In the genomic region with DNA sequence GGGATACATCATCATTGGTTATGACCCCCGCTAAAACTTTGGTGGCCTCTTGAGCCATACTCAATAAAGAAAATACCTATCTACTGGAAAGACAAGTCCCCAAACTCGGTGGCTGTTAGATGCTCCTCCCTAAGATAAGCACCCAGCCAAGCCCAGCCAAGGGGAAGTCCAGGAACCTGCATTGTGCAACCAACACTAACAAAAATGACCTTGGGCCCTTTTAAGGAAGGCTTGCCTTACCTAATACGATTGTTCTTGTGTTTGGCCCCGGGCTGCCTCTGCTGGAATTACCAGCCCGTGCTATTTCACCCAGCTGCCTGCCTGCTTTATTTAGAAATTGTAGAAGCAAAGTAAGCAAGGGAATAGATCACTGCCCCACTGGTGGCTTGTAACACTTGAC, we compare ENCODE assay signal across 12 mouse cellular contexts. TPM values are rescaled to one million over a fixed set of nuclear protein-coding genes. Genes with fewer than 3 reads are reported as not detected.
A peak's percentile ranks its signal among the peaks of the same experiment; 100 is the strongest.
DNase-seq lines count a peak whose midpoint lies in the region; ATAC-seq and TF ChIP-seq lines count a peak whose summit lies in the region.
"Had no signal": no experiment of that assay in that cellular context is flagged by ENCODE, and none has a peak within 500 bp of the region (broad histone marks: within the 10 kb centered on the region; RNA-seq: fewer than 3 reads in every experiment).

No protein-coding gene starts in this region.

- intact Hi-C loops in gastrocnemius, postnatal 14 days (cut with DNase I; ENCODE audit: low total_unique reads): no loop called here

- no peak for TF ChIP-seq CTCF in MEL (IDR thresholded peaks at IDR 0.05 in 2 of 3, conservative IDR thresholded peaks at IDR 0.05 in 1 of 3; ENCODE audit: control insufficient read depth in 1 of 3, insufficient read depth in 1 of 3, low read depth in 2 of 3, low read length in 3 of 3, poor library complexity in 1 of 3, severe bottlenecking in 1 of 3)

- peak overlapping the region; percentile 73 for H3K27ac ChIP-seq in MEL (ENCODE audit: control insufficient read depth, low read depth, low read length)
- H3K27ac ChIP-seq in intestine, embryonic 16.5 days (ENCODE audit: low read length): 0 out of 2 replicates have a peak overlapping the region, but pooled peaks have one; percentile 19
- H3K27ac ChIP-seq in limb, embryonic 10.5 days: no peak overlapping the region

- 43% methylated on average over 5 of the region's 5 CpGs for WGBS in intestine, embryonic 16.5 days
- 92% methylated on average over 5 of the region's 5 CpGs for WGBS in limb, embryonic 10.5 days

- H3K4me2 ChIP-seq in intestine, embryonic 16.5 days (ENCODE audit: low read depth, low read length): no peak overlapping the region

- H3K79me2 ChIP-seq in MEL (ENCODE audit: control insufficient read depth, insufficient read depth, low read length, poor library complexity): peaks cover 15% of the 10 kb centered on the region

- peaks cover 4 to 22% of the 10 kb centered on the region in 2 experiments for H3K36me3 ChIP-seq in MEL (ENCODE audit: control insufficient read depth in 1 of 2, insufficient read depth in 2 of 2, low read length in 2 of 2)
- peaks cover 36% of the 10 kb centered on the region for H3K36me3 ChIP-seq in intestine, embryonic 16.5 days (ENCODE audit: control insufficient read depth, insufficient read depth, low read length)
- H3K36me3 ChIP-seq in limb, embryonic 10.5 days: peaks cover 75% of the 10 kb centered on the region

- TF ChIP-seq POLR2A in MEL (IDR thresholded peaks at IDR 0.05; ENCODE audit: control insufficient read depth in 1 of 2, insufficient read depth in 1 of 2, low read depth in 1 of 2, low read length in 2 of 2, poor library complexity in 1 of 2): no peak

- no peak overlapping the region for H3K4me3 ChIP-seq in MEL (ENCODE audit: control insufficient read depth in 1 of 2, insufficient read depth in 1 of 2, low read depth in 2 of 2, low read length in 2 of 2)
- H3K4me3 ChIP-seq in intestine, embryonic 16.5 days (ENCODE audit: low read length): no peak overlapping the region
- no peak overlapping the region for H3K4me3 ChIP-seq in limb, embryonic 10.5 days

- peak; percentile 68 for ATAC-seq in intestine, embryonic 16.5 days
- peak; percentile 69 for ATAC-seq in megakaryocyte, adult 5-6 weeks (ENCODE audit: poor library complexity, severe bottlenecking)

- TF ChIP-seq EP300 in MEL (IDR thresholded peaks at IDR 0.05; ENCODE audit: low read depth in 1 of 2, low read length in 2 of 2): peak; percentile 63 to 78

- H3K9me3 ChIP-seq in MEL (replicated peaks; ENCODE audit: insufficient read depth, low read length): no peaks in the 10 kb centered on the region
- no peaks in the 10 kb centered on the region for H3K9me3 ChIP-seq in intestine, embryonic 16.5 days (ENCODE audit: control insufficient read depth, low read length)
- no peaks in the 10 kb centered on the region for H3K9me3 ChIP-seq in limb, embryonic 10.5 days (replicated peaks)

- DNase-seq in kidney, postnatal 36 days: peak; percentile 29 to 33
- no peak for DNase-seq in kidney, postnatal 4 days
- peak; percentile 75 for DNase-seq in MEL (ENCODE audit: low read depth, low spot score)
- no peak for DNase-seq in limb, embryonic 10.5 days (ENCODE audit: low spot score)
- DNase-seq in gastrocnemius, postnatal 14 days: no peak
- DNase-seq in kidney, adult 8-10 months: no peak
- DNase-seq: cerebellum, adult 11-12 months; kidney, adult 18-20 months; right cerebral cortex, postnatal 4 days; thymus, postnatal 4 days had no signal

- peaks cover 3 to 24% of the 10 kb centered on the region in 2 experiments; a peak in 3 of 4 replicates for H3K4me1 ChIP-seq in MEL (ENCODE audit: control insufficient read depth in 1 of 2, insufficient read depth in 2 of 2, low read length in 2 of 2)
- H3K4me1 ChIP-seq in intestine, embryonic 16.5 days (ENCODE audit: control insufficient read depth, insufficient read depth, low read length): peaks cover 8% of the 10 kb centered on the region; the same call in 1 of the 2 replicates
- H3K4me1 ChIP-seq in limb, embryonic 10.5 days: peaks cover 19% of the 10 kb centered on the region

- peak overlapping the region; percentile 40 for H3K9ac ChIP-seq in MEL (ENCODE audit: control insufficient read depth, low read depth, low read length, poor library complexity, severe bottlenecking)
- no peak overlapping the region for H3K9ac ChIP-seq in intestine, embryonic 16.5 days (ENCODE audit: low read depth, low read length)

- no peak for TF ChIP-seq RAD21 in MEL (IDR thresholded peaks at IDR 0.05; ENCODE audit: low read depth, low read length)

- H3K27me3 ChIP-seq in MEL (ENCODE audit: control insufficient read depth in 1 of 2, insufficient read depth in 2 of 2, low read length in 2 of 2): no peaks in the 10 kb centered on the region
- no peaks in the 10 kb centered on the region for H3K27me3 ChIP-seq in intestine, embryonic 16.5 days (replicated peaks; ENCODE audit: control insufficient read depth, insufficient read depth, low read length)
- H3K27me3 ChIP-seq in limb, embryonic 10.5 days (ENCODE audit: low read depth, poor library complexity, severe bottlenecking): no peaks in the 10 kb centered on the region

TF ChIP-seq in MEL, 35 proteins besides CTCF, POLR2A, EP300 and RAD21:
- no peak for TF ChIP-seq ZMIZ1 (IDR thresholded peaks at IDR 0.05; ENCODE audit: low read depth, low read length)
- TF ChIP-seq POLR2AphosphoS2 (IDR thresholded peaks at IDR 0.05; ENCODE audit: low read length): peak; percentile 64; the same call in 1 of the 2 replicates
- peak; percentile 73 for TF ChIP-seq GATA1 (IDR thresholded peaks at IDR 0.05; ENCODE audit: low read depth, low read length)
- TF ChIP-seq ELF1 (IDR thresholded peaks at IDR 0.05; ENCODE audit: low read depth, low read length): no peak
- TF ChIP-seq TCF12 (IDR thresholded peaks at IDR 0.05; ENCODE audit: low read depth, low read length): peak; percentile 33; the same call in 1 of the 2 replicates
- 0 out of 2 replicates have a peak, but pooled peaks have one; percentile 29 for TF ChIP-seq RCOR1 (IDR thresholded peaks at IDR 0.05; ENCODE audit: low read depth, low read length)
- peak; percentile 44 for TF ChIP-seq SIN3A (IDR thresholded peaks at IDR 0.05; ENCODE audit: low read length)
- TF ChIP-seq MAX (IDR thresholded peaks at IDR 0.05; ENCODE audit: low read length): no peak
- no peak for TF ChIP-seq BHLHE40 (IDR thresholded peaks at IDR 0.05; ENCODE audit: borderline replicate concordance, low read depth, low read length)
- TF ChIP-seq HCFC1 (IDR thresholded peaks at IDR 0.05; ENCODE audit: low read depth, low read length): no peak
- TF ChIP-seq GABPA (IDR thresholded peaks at IDR 0.05; ENCODE audit: low read depth, low read length): no peak
- TF ChIP-seq MYB (IDR thresholded peaks at IDR 0.05; ENCODE audit: low read depth, low read length): 0 out of 2 replicates have a peak, but pooled peaks have one; percentile 41
- TF ChIP-seq MEF2A (IDR thresholded peaks at IDR 0.05; ENCODE audit: extremely low read depth, insufficient replicate concordance, low read depth, low read length, poor library complexity, severe bottlenecking): no peak

RNA-seq across cellular contexts. Expression of gene Zfp574, which starts 12.3 kb away (rescaled TPM):
- total RNA-seq in MEL (2012; rRNA removed): 15.0 and 16.3 TPM in 2 replicates
- polyA plus RNA-seq in MEL (2012; ENCODE audit: insufficient read depth in 1 of 2, insufficient read length in 2 of 2, low read depth in 1 of 2, low replicate concordance in 2 of 2, missing spikeins in 1 of 2): 10 to 100 TPM in 1 of 2 experiments, not detected in 1; 30.2 TPM
- polyA plus RNA-seq in intestine, embryonic 16.5 days (2015; fragmentation: Nextera tagmentation; extraction: Ambion mirVana): 23.1 and 23.3 TPM in 2 replicates
- 6.7 and 6.8 TPM in 2 replicates for total RNA-seq in megakaryocyte, adult 5-6 weeks (2015)
- total RNA-seq in megakaryocyte, adult 5-6 weeks (2017): 6.8 and 7.2 TPM in 2 replicates
- 44.1 and 48.3 TPM in 2 replicates for polyA plus RNA-seq in limb, embryonic 10.5 days (2016; fragmentation: Nextera tagmentation; extraction: Ambion mirVana)
- 1 to 10 TPM; 5.5 to 6.3 TPM for total RNA-seq in gastrocnemius, postnatal 14 days (2021)

RNA-seq across cellular contexts. Expression of gene Grik5, which starts 12.5 kb away (rescaled TPM):
- total RNA-seq in MEL (2012; rRNA removed): 3.5 and 4.6 TPM in 2 replicates
- 10 to 100 TPM in 1 of 2 experiments, not detected in 1; 22.0 TPM for polyA plus RNA-seq in MEL (2012; ENCODE audit: insufficient read depth in 1 of 2, insufficient read length in 2 of 2, low read depth in 1 of 2, low replicate concordance in 2 of 2, missing spikeins in 1 of 2)
- polyA plus RNA-seq in intestine, embryonic 16.5 days (2015; fragmentation: Nextera tagmentation; extraction: Ambion mirVana): 1.5 and 1.9 TPM in 2 replicates
- total RNA-seq in megakaryocyte, adult 5-6 weeks (2015): 1.1 and 1.6 TPM in 2 replicates
- 2.0 and 2.6 TPM in 2 replicates for total RNA-seq in megakaryocyte, adult 5-6 weeks (2017)
- 5.4 and 8.7 TPM in 2 replicates for polyA plus RNA-seq in limb, embryonic 10.5 days (2016; fragmentation: Nextera tagmentation; extraction: Ambion mirVana)
- total RNA-seq in gastrocnemius, postnatal 14 days (2021): 1 to 10 TPM; 3.3 to 3.9 TPM

Comparison
In these comparisons a context has a peak if more than half of its experiments do, and no peak if none do; other contexts are left out.
1. DNase-seq: peak in kidney, postnatal 36 days (2 of 2) and MEL (single experiment); none in kidney, postnatal 4 days (0 of 2), limb, embryonic 10.5 days (single experiment), gastrocnemius, postnatal 14 days (single experiment) and kidney, adult 8-10 months (0 of 2).